Mouse (Mus musculus) megakaryocyte, embryonic 14.5 days (primary cell): ENCODE data around the gene Inpp4b. TPM values are rescaled to one million over a fixed set of nuclear protein-coding genes. Genes with fewer than 3 reads are reported as not detected.

ENCODE experiments used
- H3K27me3 ChIP-seq: replicated peaks from 2 replicates; pipeline ENCODE3; 2012; ENCODE audit warnings: inconsistent platforms
- H3K36me3 ChIP-seq: replicated peaks from 2 replicates; pipeline ENCODE3; 2012; ENCODE audit warnings: low read length, inconsistent platforms, mixed read lengths
- H3K4me1 ChIP-seq: 2 replicates; pipeline ENCODE4 v1.6.1; 2012; ENCODE audit warnings: inconsistent platforms
- H3K4me3 ChIP-seq: replicated peaks from 2 replicates; pipeline ENCODE3; 2012; ENCODE audit warnings: moderate library complexity, mild to moderate bottlenecking, inconsistent platforms
- H3K9me3 ChIP-seq: 2 replicates; pipeline ENCODE4 v1.6.1; 2012; ENCODE audit warnings: inconsistent platforms
- FLI1 ChIP-seq: IDR thresholded peaks from 2 replicates; pipeline ENCODE4 v1.6.1; 2012; ENCODE audit warnings: low read length, inconsistent platforms, mixed read lengths
- GATA1 ChIP-seq: IDR thresholded peaks from 3 replicates; pipeline ENCODE4 v1.6.1; 2012; ENCODE audit warnings: mixed read lengths, low read length, inconsistent platforms, borderline replicate concordance
- polyA plus RNA-seq: library from polyadenylated mRNA; stranded (reverse); fragments of >175 nt; gene quantifications from 2 replicates; pipeline ENCODE4 v1.2.3, GENCODE M21; 2012; ENCODE audit warnings: low replicate concordance; ENCODE audit not compliant: insufficient read depth

The Inpp4b gene
- polyA plus RNA-seq, 1 experiment: 1.1 TPM

DNA sequence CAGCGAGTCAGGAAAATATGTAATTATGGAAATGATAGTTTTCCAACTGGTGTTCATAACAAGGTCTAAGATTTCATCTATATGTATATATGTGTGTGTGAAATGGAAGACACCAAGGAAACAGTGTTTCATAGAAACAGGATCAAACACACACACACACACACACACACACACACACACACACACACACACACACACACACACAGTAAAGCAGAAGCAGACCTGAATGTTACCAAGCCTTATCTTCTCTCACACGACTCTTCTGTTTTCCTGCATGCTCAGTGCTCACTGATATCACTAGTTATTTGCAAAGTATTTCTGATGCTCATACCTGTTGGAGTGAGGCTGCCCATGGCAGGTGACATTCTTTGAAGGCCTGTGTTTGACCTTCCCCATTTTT is 159.9 kb downstream of the Inpp4b start:
- Histone ChIP-seq H3K36me3 (peaks cover 39% of the 10 kb centered on the region), H3K4me1 (peaks cover 26% of the 10 kb centered on the region), H3K9me3 (peaks cover 7% of the 10 kb centered on the region), H3K4me3 (no peak overlapping the region), H3K27me3 (no peaks in the 10 kb centered on the region)
- TF ChIP-seq GATA1 (no peak), FLI1 (no peak)

DNA sequence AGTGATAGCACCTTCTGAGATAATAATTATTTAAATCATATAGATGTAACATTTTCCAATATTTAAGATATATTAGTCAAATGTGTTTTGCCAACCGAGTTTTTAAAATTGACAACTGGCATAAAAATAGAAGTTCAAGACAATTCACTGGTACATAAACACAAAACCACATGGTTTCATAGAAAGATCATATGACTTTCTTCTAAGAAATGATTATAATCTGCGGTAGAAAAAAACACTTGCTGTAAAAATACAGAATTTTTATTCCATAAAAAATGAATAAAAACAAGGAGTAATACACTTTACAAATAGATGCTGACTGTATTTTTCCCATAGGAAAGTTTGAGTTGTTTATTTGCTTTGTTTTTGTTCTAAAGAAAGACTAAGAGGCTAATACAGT is 160.6 kb downstream of the Inpp4b start:
- Histone ChIP-seq H3K36me3 (peaks cover 39% of the 10 kb centered on the region), H3K27me3 (no peaks in the 10 kb centered on the region), H3K4me3 (no peak overlapping the region), H3K9me3 (peaks cover 7% of the 10 kb centered on the region), H3K4me1 (peaks cover 23% of the 10 kb centered on the region)
- TF ChIP-seq FLI1: no peak
- no peak for TF ChIP-seq GATA1

DNA sequence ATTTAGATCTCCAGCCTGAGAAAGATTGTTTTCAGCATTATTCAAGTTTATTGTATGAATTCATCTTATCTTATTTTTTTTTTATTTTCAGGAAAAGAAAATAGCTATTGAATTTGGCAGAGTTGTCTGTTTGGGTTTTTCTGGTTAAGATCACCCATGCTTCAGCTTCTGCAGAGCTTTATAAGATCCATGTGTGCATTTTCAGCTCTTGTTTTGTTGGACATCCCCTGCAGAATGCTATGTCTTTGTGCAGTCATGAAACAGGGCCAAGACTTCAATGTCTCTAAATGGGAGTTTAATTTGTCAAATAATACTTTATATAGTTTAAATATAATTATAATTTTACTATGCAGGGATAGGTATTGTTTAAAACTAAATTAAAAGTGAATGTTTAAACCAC is 170.5 kb downstream of the Inpp4b start:
- no peak for TF ChIP-seq GATA1
- TF ChIP-seq FLI1: no peak
- Histone ChIP-seq H3K27me3 (no peaks in the 10 kb centered on the region), H3K4me3 (no peak overlapping the region), H3K4me1 (peaks cover 43% of the 10 kb centered on the region), H3K36me3 (peaks cover 15% of the 10 kb centered on the region), H3K9me3 (no peaks in the 10 kb centered on the region)

DNA sequence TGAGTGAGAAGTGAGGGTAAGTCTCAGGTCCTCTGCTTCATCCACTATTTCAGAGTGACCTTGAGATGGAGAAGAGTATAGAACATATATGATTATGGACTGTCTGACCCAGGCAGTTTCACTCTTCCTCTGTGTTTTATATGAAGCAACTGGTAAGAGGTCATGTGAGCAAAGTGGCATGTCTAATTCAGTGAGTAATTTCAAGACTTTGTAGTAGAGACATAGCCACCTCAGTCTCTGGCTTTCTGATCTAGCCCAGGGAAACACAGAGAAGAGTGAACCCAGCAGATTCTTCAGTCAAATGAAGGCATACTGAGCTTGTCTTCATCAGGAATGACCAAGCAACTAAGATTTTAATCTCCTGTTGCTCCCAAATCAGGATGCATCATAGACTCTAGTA is 172.1 kb downstream of the Inpp4b start:
- no peak for TF ChIP-seq GATA1
- no peak for TF ChIP-seq FLI1
- no peaks in the 10 kb centered on the region for H3K27me3 ChIP-seq
- H3K4me1 ChIP-seq: peaks cover 37% of the 10 kb centered on the region
- H3K36me3 ChIP-seq: peaks cover 9% of the 10 kb centered on the region
- no peak overlapping the region for H3K4me3 ChIP-seq
- no peaks in the 10 kb centered on the region for H3K9me3 ChIP-seq

DNA sequence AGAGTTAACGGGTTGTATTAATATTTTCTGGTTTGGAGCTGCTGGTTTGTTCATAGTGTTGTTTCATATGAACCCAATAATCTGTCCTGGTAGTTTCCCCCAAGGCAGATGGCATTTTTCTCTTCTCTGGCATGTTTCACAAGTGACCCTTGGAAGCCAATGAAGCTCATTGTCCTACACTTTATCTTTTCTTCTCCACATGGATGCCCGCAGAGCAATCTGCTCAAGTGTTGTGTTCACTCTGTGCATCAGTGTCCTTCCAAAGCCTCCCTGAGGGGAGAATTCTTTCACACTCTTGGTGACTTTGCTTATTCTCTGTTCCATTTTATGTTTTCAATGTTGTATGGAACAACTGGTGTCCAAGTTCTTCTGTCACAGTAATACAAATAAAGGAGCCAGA is 179.7 kb downstream of the Inpp4b start:
- no peaks in the 10 kb centered on the region for H3K27me3 ChIP-seq
- no peaks in the 10 kb centered on the region for H3K36me3 ChIP-seq
- H3K4me1 ChIP-seq: no peaks in the 10 kb centered on the region; the same call in 1 of the 2 replicates
- no peaks in the 10 kb centered on the region for H3K9me3 ChIP-seq
- no peak for TF ChIP-seq FLI1
- no peak for TF ChIP-seq GATA1
- no peak overlapping the region for H3K4me3 ChIP-seq

DNA sequence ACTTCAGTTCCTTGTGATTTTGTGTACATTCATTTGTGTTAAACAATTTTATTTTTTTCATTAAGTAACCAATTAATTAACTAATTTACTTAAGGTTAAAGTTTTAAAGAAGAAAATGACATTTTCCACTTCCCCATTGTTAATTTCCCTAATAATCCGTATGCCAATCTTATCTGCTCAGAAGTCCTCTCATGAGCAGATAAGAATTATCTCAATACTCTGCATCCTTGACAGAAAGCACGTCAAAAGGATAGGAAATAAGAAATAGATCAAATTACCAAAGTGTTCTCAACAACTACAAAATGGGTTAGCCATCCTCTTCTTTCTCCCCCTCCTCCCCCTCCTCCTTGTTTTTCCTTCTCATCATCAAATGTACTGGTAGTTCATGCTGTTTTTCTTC is 182.2 kb downstream of the Inpp4b start:
- no peak for TF ChIP-seq GATA1
- H3K9me3 ChIP-seq: no peaks in the 10 kb centered on the region

DNA sequence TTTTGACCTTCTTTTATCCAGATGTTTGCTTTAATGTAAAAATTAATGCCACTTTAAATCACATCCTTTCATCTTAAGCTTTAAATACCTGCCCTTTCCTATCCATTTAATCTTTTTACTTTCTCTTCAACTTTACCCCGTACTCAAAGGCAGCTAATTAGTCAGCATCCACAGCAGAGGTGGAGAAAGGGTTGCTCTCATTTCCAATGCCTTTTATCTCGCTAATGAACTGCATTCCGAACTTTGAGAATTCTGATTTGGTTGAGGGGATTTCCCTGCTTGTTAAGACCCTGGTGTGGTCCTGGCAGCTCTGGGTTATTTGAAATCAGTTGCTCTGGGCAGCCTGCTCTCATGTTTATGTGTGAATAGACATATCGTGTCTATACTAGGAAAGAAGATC is 185.3 kb downstream of the Inpp4b start:
- Histone ChIP-seq H3K4me1 (peaks cover 20% of the 10 kb centered on the region; the same call in 1 of the 2 replicates), H3K9me3 (no peaks in the 10 kb centered on the region), H3K27me3 (no peaks in the 10 kb centered on the region), H3K4me3 (no peak overlapping the region), H3K36me3 (peaks cover 4% of the 10 kb centered on the region)
- TF ChIP-seq GATA1 (no peak), FLI1 (no peak)

More for the DNA sequence above, 182.2 kb downstream of the Inpp4b start:
- peaks cover 18% of the 10 kb centered on the region; the same call in 1 of the 2 replicates for H3K4me1 ChIP-seq
- no peak overlapping the region for H3K4me3 ChIP-seq
- H3K36me3 ChIP-seq: no peaks in the 10 kb centered on the region
- no peaks in the 10 kb centered on the region for H3K27me3 ChIP-seq

DNA sequence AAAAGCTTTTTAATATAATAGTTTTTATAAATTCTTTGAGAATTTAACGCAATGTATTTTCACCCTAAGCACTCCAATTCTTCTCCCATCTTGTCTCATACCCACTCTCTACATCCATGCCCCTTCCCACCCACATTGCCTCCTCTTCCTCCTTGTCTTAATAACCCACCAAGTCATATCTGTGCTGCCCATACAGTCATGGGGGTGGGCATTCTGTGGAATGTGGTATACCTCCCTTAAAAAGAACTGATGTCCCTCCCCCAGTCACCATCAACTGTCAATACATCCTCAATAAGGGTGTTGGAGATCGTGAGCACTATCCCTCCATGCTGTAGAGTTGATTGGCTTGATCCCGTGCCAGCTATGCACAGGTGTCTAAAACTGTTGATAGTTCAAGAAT is 196.0 kb downstream of the Inpp4b start:
- Histone ChIP-seq H3K4me1 (peaks cover 10% of the 10 kb centered on the region; the same call in 1 of the 2 replicates), H3K4me3 (no peak overlapping the region), H3K9me3 (no peaks in the 10 kb centered on the region), H3K36me3 (peaks cover 6% of the 10 kb centered on the region), H3K27me3 (no peaks in the 10 kb centered on the region)
- TF ChIP-seq GATA1: no peak
- TF ChIP-seq FLI1: no peak

DNA sequence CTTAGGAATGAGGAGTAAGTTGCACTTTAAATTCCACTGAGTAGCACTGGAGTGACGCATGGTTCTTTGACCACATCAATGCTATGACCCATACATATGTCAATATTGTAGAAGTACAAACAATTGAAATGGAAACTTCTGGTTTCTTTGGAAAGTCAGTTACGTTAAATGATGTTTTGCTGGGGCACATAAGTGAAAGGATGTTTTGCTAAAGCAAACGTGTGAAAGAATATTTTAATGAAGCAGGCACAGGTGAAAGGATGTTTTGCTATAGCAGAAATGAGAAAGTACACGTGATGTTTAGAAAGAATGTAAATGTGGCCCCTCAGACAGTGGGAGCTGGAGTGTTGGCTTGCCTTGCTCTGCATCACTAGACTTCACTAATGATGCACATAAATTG is 216.2 kb downstream of the Inpp4b start:
- H3K9me3 ChIP-seq: no peaks in the 10 kb centered on the region
- H3K27me3 ChIP-seq: no peaks in the 10 kb centered on the region
- peaks cover 25% of the 10 kb centered on the region for H3K4me1 ChIP-seq
- peaks cover 15% of the 10 kb centered on the region for H3K36me3 ChIP-seq
- no peak overlapping the region for H3K4me3 ChIP-seq
- TF ChIP-seq GATA1: no peak
- no peak for TF ChIP-seq FLI1

DNA sequence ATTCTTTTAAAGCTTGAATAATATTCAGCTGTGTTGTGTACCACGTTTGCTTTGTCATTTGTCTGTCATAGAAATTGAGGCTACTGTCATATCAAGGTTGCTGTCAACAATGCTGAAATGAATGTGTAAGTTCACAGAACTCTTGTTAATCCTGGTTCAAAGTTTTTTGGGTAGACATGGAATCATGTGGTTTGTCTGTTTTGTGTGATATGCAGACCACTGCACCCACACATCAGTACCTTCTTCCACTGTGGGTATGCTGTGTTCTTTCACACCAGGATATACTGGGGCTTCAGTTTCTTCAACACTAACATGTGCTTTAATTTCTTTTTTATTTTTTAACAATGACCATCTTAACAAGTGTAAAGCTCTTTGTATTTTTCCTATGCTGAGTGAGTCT is 220.0 kb downstream of the Inpp4b start:
- peaks cover 15% of the 10 kb centered on the region for H3K36me3 ChIP-seq
- H3K4me3 ChIP-seq: no peak overlapping the region
- no peaks in the 10 kb centered on the region for H3K9me3 ChIP-seq
- TF ChIP-seq GATA1 (no peak), FLI1 (no peak)
- H3K4me1 ChIP-seq: peaks cover 44% of the 10 kb centered on the region
- no peaks in the 10 kb centered on the region for H3K27me3 ChIP-seq

DNA sequence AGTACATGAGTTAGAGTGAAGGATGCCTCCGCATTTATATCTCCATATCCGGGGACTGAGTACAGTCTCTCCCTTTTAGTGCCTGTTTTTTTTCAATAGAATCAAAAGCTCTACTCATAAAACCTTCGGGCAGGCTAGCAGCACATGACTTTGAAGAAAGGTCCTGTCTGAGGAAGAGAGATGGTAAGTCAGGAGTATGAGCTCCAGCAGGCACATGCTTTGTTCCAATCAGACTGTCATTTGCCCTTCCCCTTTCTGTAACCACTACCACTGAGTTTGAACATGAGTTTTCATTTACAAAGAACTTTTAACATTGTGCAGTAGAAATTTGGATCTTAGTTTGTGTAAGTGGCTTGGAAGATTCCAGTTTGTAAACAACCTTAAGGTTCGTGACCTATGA is 223.1 kb downstream of the Inpp4b start:
- H3K4me3 ChIP-seq: peak overlapping the region; percentile 6
- H3K27me3 ChIP-seq: no peaks in the 10 kb centered on the region
- H3K9me3 ChIP-seq: no peaks in the 10 kb centered on the region
- peaks cover 57% of the 10 kb centered on the region for H3K4me1 ChIP-seq
- H3K36me3 ChIP-seq: no peaks in the 10 kb centered on the region
- no peak for TF ChIP-seq FLI1
- no peak for TF ChIP-seq GATA1
